Mouse (Mus musculus) thymus, adult 2 months (tissue): ENCODE measurements around the gene Cadm3. TPM values are rescaled to one million over a fixed set of nuclear protein-coding genes. Genes with fewer than 3 reads are reported as not detected.
A peak's percentile ranks its signal among the peaks of the same experiment; 100 is the strongest.

Experiments used
- DNase-seq: peaks from one replicate; pipeline ENCODE4 v3.0.0; 2021
- H3K27ac ChIP-seq: fragments of 200-500 bp; 2 replicates; pipeline ENCODE4 v1.5.1; 2012; ENCODE audit warnings: low read length, control low read depth; ENCODE audit not compliant: control insufficient read depth, insufficient read depth
- H3K27me3 ChIP-seq: fragments of 200-500 bp; 2 replicates; pipeline ENCODE4 v1.6.1; 2012; ENCODE audit warnings: mild to moderate bottlenecking, low read length, moderate library complexity, mixed read lengths; ENCODE audit not compliant: control insufficient read depth, insufficient read depth
- H3K36me3 ChIP-seq: fragments of 200-500 bp; 2 replicates; pipeline ENCODE4 v1.6.1; 2012; ENCODE audit warnings: mild to moderate bottlenecking, low read length, moderate library complexity; ENCODE audit not compliant: control insufficient read depth, insufficient read depth
- H3K4me1 ChIP-seq: fragments of 200-500 bp; replicated peaks from 2 replicates; pipeline ENCODE4 v1.6.1; 2012; ENCODE audit warnings: low read length; ENCODE audit not compliant: control insufficient read depth, insufficient read depth
- H3K4me3 ChIP-seq: fragments of 200-500 bp; 2 replicates; pipeline ENCODE4 v1.5.1; 2012; ENCODE audit warnings: mild to moderate bottlenecking, low read length, control low read depth, moderate library complexity; ENCODE audit not compliant: control insufficient read depth, insufficient read depth
- CTCF ChIP-seq: fragments of 200-500 bp; IDR thresholded peaks from 2 replicates; pipeline ENCODE4 v1.5.1; 2012; ENCODE audit warnings: mild to moderate bottlenecking, control low read depth, low read length, moderate library complexity, borderline replicate concordance; ENCODE audit not compliant: control insufficient read depth, poor library complexity, insufficient read depth; ENCODE audit errors: extremely low read depth
- POLR2A ChIP-seq: fragments of 200-500 bp; IDR thresholded peaks from 2 replicates; pipeline ENCODE4 v1.6.1; 2012; ENCODE audit warnings: mild to moderate bottlenecking, low read length, control low read depth, moderate library complexity; ENCODE audit not compliant: control insufficient read depth, poor library complexity, insufficient read depth; ENCODE audit errors: extremely low read depth
- WGBS: fragments of 180-500 bp; shearing (Covaris S2); methylation state at CpG from one replicate; pipeline ENCODE4 v1.1.7; 2018; 5-methylcytosine and 5-hydroxymethylcytosine counted together
- polyA plus RNA-seq: library from polyadenylated mRNA; depleted of rRNA; stranded (reverse); fragments of >200 nt; gene quantifications from 2 replicates; pipeline ENCODE4 v1.2.3, GENCODE M21; 2012

The Cadm3 gene
- polyA plus RNA-seq, 1 experiment, result 6.8 TPM

GRCm38 (mm10) chr1:173349192-173349591 lies 18.3 kb downstream of the Cadm3 start:
- 74% methylated on average over 5 of the region's 5 CpGs for WGBS
- H3K27ac ChIP-seq, result no peak overlapping the region
- H3K27me3 ChIP-seq, result no peaks in the 10 kb centered on the region
- no peak for DNase-seq
- H3K4me1 ChIP-seq, result no peaks in the 10 kb centered on the region
- no peaks in the 10 kb centered on the region for H3K36me3 ChIP-seq
- H3K4me3 ChIP-seq, result no peak overlapping the region
- TF ChIP-seq POLR2A (no peak), CTCF (no peak)

DNA sequence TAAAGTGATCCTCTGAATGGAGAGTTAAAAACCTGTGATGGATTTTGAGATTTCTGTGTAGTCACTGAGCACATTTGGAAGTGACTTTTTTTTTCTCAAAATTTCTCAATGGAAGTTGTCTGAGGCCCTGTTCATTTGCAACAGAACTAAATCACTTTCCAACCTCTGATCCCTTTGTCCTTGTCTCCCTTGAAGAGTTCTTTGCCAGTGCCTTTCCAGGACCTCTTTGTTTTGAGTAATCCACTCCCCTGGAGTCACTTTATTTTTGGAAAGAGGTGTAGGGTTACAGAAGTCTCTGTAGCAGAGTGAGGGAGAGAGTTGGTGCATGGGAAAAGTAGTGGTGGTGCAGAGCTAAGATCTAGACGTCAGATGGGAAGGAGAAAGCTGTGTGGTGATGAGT lies 19.0 kb downstream of the Cadm3 start:
- TF ChIP-seq CTCF (no peak), POLR2A (no peak)
- Histone ChIP-seq H3K4me1 (no peaks in the 10 kb centered on the region), H3K4me3 (no peak overlapping the region), H3K27ac (no peak overlapping the region), H3K27me3 (no peaks in the 10 kb centered on the region), H3K36me3 (no peaks in the 10 kb centered on the region)
- 44% methylated on average over 1 of the region's 1 CpGs for WGBS
- DNase-seq, result no peak

DNA sequence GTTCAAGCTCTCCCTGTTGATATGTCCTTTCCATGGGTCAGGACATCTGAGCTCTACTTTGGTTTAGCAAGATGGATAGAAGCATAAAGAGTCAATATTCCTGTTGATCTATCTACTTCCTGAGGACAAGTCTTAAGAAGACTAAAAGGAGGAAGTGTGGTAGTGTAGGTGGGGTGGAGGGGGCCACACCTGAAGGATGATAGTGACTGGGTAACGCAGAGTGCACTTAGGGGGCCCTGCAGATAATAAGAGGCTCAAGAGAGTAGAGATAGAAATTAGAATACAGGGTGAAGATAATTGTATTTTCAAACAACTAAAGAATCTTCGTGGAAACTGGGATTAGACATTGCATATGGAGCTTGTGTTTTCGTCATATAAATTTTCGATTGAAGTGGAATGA lies 22.4 kb downstream of the Cadm3 start:
- no peak for DNase-seq
- TF ChIP-seq CTCF (no peak), POLR2A (no peak)
- WGBS, result 85% methylated on average over 4 of the region's 4 CpGs
- no peak overlapping the region for H3K4me3 ChIP-seq
- H3K36me3 ChIP-seq, result no peaks in the 10 kb centered on the region
- H3K4me1 ChIP-seq, result no peaks in the 10 kb centered on the region
- no peaks in the 10 kb centered on the region for H3K27me3 ChIP-seq
- H3K27ac ChIP-seq, result no peak overlapping the region

DNA sequence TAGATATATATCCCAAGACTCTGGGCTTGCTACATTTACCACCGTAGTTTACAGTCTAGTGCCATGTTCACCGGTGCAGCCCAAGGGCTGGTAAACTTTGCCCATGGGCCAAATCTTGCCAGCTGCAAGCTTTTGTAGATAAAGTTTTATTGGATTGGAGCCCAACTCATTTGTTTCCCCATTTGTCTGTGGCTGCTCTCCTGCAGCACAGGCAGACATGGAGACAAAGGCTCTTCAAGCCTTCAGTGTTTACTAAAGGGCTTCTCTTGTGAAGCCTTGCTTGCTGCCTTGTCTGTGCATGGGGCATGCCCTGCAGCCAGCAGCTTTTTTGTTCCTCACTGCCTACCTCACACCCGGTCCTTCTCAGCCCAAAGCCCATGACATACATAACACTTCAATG lies 23.6 kb downstream of the Cadm3 start:
- Histone ChIP-seq H3K4me1 (no peaks in the 10 kb centered on the region), H3K27me3 (no peaks in the 10 kb centered on the region), H3K27ac (no peak overlapping the region), H3K36me3 (no peaks in the 10 kb centered on the region), H3K4me3 (no peak overlapping the region)
- 87% methylated on average over 3 of the region's 3 CpGs for WGBS
- TF ChIP-seq POLR2A (no peak), CTCF (no peak)
- DNase-seq, result no peak

- Histone ChIP-seq H3K27me3 (no peaks in the 10 kb centered on the region), H3K4me1 (no peaks in the 10 kb centered on the region), H3K27ac (no peak overlapping the region), H3K36me3 (no peaks in the 10 kb centered on the region), H3K4me3 (no peak overlapping the region)
- WGBS, result 90% methylated on average over 1 of the region's 1 CpGs
- DNase-seq, result no peak
- TF ChIP-seq POLR2A (no peak), CTCF (no peak)
Observed at GRCm38 (mm10) chr1:173342425-173342824, 25.1 kb downstream of the Cadm3 start.

GRCm38 (mm10) chr1:173339543-173339942 lies 28.0 kb downstream of the Cadm3 start:
- no peak overlapping the region for H3K27ac ChIP-seq
- WGBS, result 23% methylated on average over 2 of the region's 2 CpGs
- peak; percentile 22 for DNase-seq

DNA sequence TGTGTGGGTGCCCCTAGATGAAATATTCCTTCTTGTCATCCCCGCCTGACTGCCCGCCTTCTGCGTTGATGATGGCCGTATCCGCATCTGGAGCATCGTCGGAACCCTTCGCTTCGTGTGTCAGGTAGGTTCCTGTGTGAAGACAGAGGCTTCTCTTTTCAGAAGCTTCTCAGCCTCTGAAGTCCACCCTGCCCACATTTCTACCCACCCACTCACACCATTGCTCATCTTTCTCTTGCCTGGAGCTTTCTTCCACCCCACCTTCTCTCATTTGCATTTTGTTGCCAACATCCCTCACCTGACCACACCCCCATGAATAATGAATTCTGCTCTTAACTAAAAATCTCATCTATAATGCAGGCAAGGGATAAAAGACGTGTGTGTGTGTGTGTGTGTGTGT lies 30.5 kb downstream of the Cadm3 start:
- WGBS, result 92% methylated on average over 10 of the region's 10 CpGs
- H3K4me1 ChIP-seq, result no peaks in the 10 kb centered on the region
- no peaks in the 10 kb centered on the region for H3K36me3 ChIP-seq
- H3K4me3 ChIP-seq, result no peak overlapping the region
- no peak for TF ChIP-seq CTCF
- no peak for TF ChIP-seq POLR2A
- H3K27ac ChIP-seq, result no peak overlapping the region
- no peaks in the 10 kb centered on the region for H3K27me3 ChIP-seq
- no peak for DNase-seq

More at GRCm38 (mm10) chr1:173339543-173339942, 28.0 kb downstream of the Cadm3 start:
- TF ChIP-seq CTCF, result no peak
- no peak for TF ChIP-seq POLR2A
- no peaks in the 10 kb centered on the region for H3K27me3 ChIP-seq
- no peak overlapping the region for H3K4me3 ChIP-seq
- no peaks in the 10 kb centered on the region for H3K36me3 ChIP-seq
- H3K4me1 ChIP-seq, result no peaks in the 10 kb centered on the region

DNA sequence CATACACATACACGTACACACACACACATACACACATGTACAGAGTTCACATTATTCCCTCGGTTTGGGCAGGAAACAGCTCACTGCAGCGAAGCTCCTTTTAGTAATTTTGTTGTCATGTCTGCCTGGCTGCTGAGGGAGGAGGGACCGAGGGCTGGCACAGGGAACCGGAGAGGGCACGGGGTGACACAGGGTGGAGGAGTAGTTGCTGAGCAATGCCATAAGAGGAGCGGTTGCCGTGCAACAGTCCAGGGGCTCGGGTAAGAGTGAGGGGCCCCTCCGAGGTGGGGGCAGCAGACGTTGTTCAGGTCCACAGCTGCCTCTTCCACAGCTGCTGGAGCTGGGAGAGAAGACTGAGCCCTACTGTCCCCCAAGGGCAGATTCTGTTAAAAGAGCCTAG lies 31.6 kb downstream of the Cadm3 start:
- 86% methylated on average over 11 of the region's 11 CpGs for WGBS
- Histone ChIP-seq H3K27ac (no peak overlapping the region), H3K4me1 (no peaks in the 10 kb centered on the region), H3K4me3 (no peak overlapping the region), H3K36me3 (no peaks in the 10 kb centered on the region), H3K27me3 (no peaks in the 10 kb centered on the region)
- TF ChIP-seq CTCF (no peak), POLR2A (no peak)
- no peak for DNase-seq
